Mouse (Mus musculus) limb, embryonic 15.5 days (tissue): ENCODE measurements at regions not wholly inside any gene's neighbourhood (a gene's known extent, or its start where the extent isn't known, plus 50 kb on each side); places are given as distances from the start of the nearest gene placed in this dataset.

Experiments
- ATAC-seq: fragments of 200-750 bp; cut with Nextera tagmentation; 2 replicates; pipeline ENCODE4 v1.8.0; 2017; ENCODE audit warnings: low read depth, moderate TSS enrichment; ENCODE audit not compliant: insufficient number of reproducible peaks, low FRiP score, low TSS enrichment
- H3K27ac ChIP-seq: fragments of 300-500 bp; sonication (generic); 2 replicates; pipeline ENCODE4 v1.5.1; 2015; ENCODE audit warnings: moderate library complexity, mild to moderate bottlenecking, inconsistent platforms
- H3K27me3 ChIP-seq: fragments of 300-500 bp; sonication (generic); 2 replicates; pipeline ENCODE4 v1.6.1; 2015; ENCODE audit warnings: inconsistent platforms
- H3K36me3 ChIP-seq: fragments of 300-500 bp; sonication (generic); 2 replicates; pipeline ENCODE4 v1.6.1; 2015; ENCODE audit warnings: inconsistent platforms
- H3K4me1 ChIP-seq: fragments of 300-500 bp; sonication (generic); 2 replicates; pipeline ENCODE4 v1.6.1; 2015; ENCODE audit warnings: inconsistent platforms
- H3K4me2 ChIP-seq: fragments of 300-500 bp; sonication (generic); 2 replicates; pipeline ENCODE4 v1.6.1; 2015; ENCODE audit warnings: mild to moderate bottlenecking, inconsistent platforms
- H3K4me3 ChIP-seq: fragments of 300-500 bp; sonication (generic); 2 replicates; pipeline ENCODE4 v1.5.1; 2015; ENCODE audit warnings: mild to moderate bottlenecking, inconsistent platforms
- H3K9ac ChIP-seq: fragments of 300-500 bp; sonication (generic); 2 replicates; pipeline ENCODE4 v1.6.1; 2015; ENCODE audit warnings: inconsistent platforms
- H3K9me3 ChIP-seq: fragments of 300-500 bp; sonication (generic); 2 replicates; pipeline ENCODE4 v1.6.1; 2016; ENCODE audit warnings: inconsistent platforms
- WGBS: fragments of 180-500 bp; shearing (Covaris S2); methylation state at CpG from one replicate; pipeline ENCODE4 v1.1.7; 2015; 5-methylcytosine and 5-hydroxymethylcytosine counted together

GRCm38 (mm10) chr1:155023324-155023723 is 76.1 kb downstream of the Ier5 start:
- Histone ChIP-seq H3K9ac (no peak overlapping the region), H3K4me3 (no peak overlapping the region), H3K4me2 (no peak overlapping the region), H3K36me3 (no peaks in the 10 kb centered on the region), H3K27ac (no peak overlapping the region), H3K27me3 (no peaks in the 10 kb centered on the region), H3K4me1 (peaks cover 11% of the 10 kb centered on the region; the same call in 1 of the 2 replicates), H3K9me3 (no peaks in the 10 kb centered on the region)
- ATAC-seq: no peak
- 70% methylated on average over 11 of the region's 11 CpGs for WGBS

- 92% methylated on average over 3 of the region's 3 CpGs for WGBS
- no peaks in the 10 kb centered on the region for H3K9me3 ChIP-seq
- no peaks in the 10 kb centered on the region for H3K36me3 ChIP-seq
- H3K9ac ChIP-seq: no peak overlapping the region
- no peak overlapping the region for H3K4me2 ChIP-seq
- H3K4me3 ChIP-seq: no peak overlapping the region
- no peaks in the 10 kb centered on the region for H3K27me3 ChIP-seq
- no peaks in the 10 kb centered on the region; the same call in 1 of the 2 replicates for H3K4me1 ChIP-seq
- ATAC-seq: no peak
- no peak overlapping the region for H3K27ac ChIP-seq
Measured at GRCm38 (mm10) chr1:155015669-155016068, 83.8 kb downstream of the Ier5 start.

DNA sequence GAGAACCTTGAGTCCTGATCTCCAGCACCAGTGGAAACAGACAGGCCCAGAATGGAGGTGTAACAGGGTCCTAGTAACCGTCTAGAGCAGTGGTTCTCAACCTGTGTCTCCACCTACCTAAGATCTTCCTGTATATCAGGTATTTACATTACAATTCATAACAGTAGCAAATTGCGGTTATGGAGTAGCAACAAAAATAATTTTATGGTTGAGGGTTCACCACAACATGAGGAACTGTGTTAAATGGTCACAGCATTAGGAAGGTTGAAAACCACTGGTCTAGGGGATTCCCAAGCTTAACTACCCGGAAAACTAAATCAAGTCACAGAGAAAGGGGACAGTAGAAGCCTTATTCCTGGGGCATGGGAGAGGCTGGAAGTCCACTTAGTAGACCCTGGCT is 84.5 kb downstream of the Ier5 start:
- H3K9me3 ChIP-seq: no peaks in the 10 kb centered on the region
- no peaks in the 10 kb centered on the region for H3K36me3 ChIP-seq
- H3K4me1 ChIP-seq: no peaks in the 10 kb centered on the region; the same call in 1 of the 2 replicates
- no peak for ATAC-seq
- H3K9ac ChIP-seq: no peak overlapping the region
- no peak overlapping the region for H3K4me2 ChIP-seq
- 90% methylated on average over 3 of the region's 3 CpGs for WGBS
- H3K27me3 ChIP-seq: no peaks in the 10 kb centered on the region
- H3K27ac ChIP-seq: no peak overlapping the region
- H3K4me3 ChIP-seq: no peak overlapping the region

GRCm38 (mm10) chr1:155013784-155014183 is 85.7 kb downstream of the Ier5 start:
- Histone ChIP-seq H3K27me3 (no peaks in the 10 kb centered on the region), H3K4me1 (no peaks in the 10 kb centered on the region; the same call in 1 of the 2 replicates)
- WGBS: 38% methylated on average over 4 of the region's 4 CpGs

DNA sequence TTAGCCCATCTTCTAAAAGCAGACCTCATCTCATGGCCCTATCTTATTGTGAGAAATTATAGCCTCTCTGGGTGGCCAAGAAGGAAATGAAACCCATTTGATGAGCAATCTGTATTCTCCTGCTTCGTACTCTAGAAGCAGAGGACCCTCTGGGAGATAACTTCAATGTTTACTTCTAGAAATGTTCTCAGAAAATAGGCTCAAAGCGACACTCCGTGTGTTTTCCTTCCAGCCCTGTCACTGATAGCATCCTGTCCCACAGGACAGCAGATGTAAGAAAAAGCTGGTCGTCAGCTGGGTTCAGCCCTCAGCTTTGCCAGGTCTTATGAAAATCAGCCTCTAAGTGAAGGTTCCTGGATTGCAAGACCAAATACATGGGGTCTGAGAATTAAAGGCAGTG is 86.1 kb downstream of the Ier5 start:
- Histone ChIP-seq H3K27me3 (no peaks in the 10 kb centered on the region), H3K4me2 (no peak overlapping the region), H3K36me3 (no peaks in the 10 kb centered on the region), H3K4me3 (no peak overlapping the region), H3K4me1 (no peaks in the 10 kb centered on the region; the same call in 1 of the 2 replicates), H3K9ac (no peak overlapping the region), H3K9me3 (no peaks in the 10 kb centered on the region), H3K27ac (no peak overlapping the region)
- WGBS: 56% methylated on average over 4 of the region's 4 CpGs
- no peak for ATAC-seq

More at GRCm38 (mm10) chr1:155013784-155014183, 85.7 kb downstream of the Ier5 start:
- no peak overlapping the region for H3K27ac ChIP-seq
- H3K9me3 ChIP-seq: no peaks in the 10 kb centered on the region
- H3K36me3 ChIP-seq: no peaks in the 10 kb centered on the region
- no peak overlapping the region for H3K9ac ChIP-seq
- H3K4me2 ChIP-seq: no peak overlapping the region
- H3K4me3 ChIP-seq: no peak overlapping the region
- no peak for ATAC-seq

GRCm38 (mm10) chr1:155006539-155007486 is 92.6 kb downstream of the Ier5 start:
- Histone ChIP-seq H3K4me2 (no peak overlapping the region), H3K36me3 (no peaks in the 10 kb centered on the region), H3K9me3 (no peaks in the 10 kb centered on the region), H3K4me1 (0 out of 2 replicates have a peak, but pooled peaks cover 5% of the 10 kb centered on the region), H3K4me3 (no peak overlapping the region), H3K27ac (no peak overlapping the region), H3K27me3 (no peaks in the 10 kb centered on the region), H3K9ac (no peak overlapping the region)
- WGBS: 12% methylated on average over 16 of the region's 16 CpGs
- ATAC-seq: 0 out of 2 replicates have a peak, but pooled peaks have one; percentile 38

DNA sequence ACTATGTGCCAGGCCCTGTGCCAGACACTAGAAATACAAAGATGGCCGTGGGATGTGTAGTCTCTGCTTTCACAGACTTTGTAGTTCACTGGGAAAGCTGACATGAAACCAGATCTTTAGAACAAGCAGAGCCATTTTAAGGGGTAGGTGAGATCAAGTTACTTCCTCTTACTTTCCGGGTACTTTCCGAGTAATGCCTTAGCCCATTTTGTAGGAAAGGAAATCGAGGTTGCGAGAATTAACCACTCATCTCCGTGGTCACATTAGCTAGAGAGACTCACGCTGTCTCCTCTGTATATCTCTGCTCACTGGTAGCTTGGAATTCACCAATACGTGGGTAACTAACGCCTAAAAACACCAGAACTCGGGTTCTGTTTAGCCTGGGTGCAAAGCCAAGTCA is 93.3 kb downstream of the Ier5 start:
- Histone ChIP-seq H3K4me3 (no peak overlapping the region), H3K27me3 (no peaks in the 10 kb centered on the region), H3K9ac (no peak overlapping the region), H3K4me2 (no peak overlapping the region), H3K27ac (no peak overlapping the region), H3K4me1 (0 out of 2 replicates have a peak, but pooled peaks cover 5% of the 10 kb centered on the region), H3K9me3 (no peaks in the 10 kb centered on the region), H3K36me3 (no peaks in the 10 kb centered on the region)
- ATAC-seq: no peak
- WGBS: 80% methylated on average over 10 of the region's 10 CpGs

GRCm38 (mm10) chr1:155000301-155000700 is 99.1 kb downstream of the Ier5 start:
- Histone ChIP-seq H3K4me3 (no peak overlapping the region), H3K27ac (no peak overlapping the region), H3K27me3 (no peaks in the 10 kb centered on the region), H3K4me2 (no peak overlapping the region), H3K9me3 (no peaks in the 10 kb centered on the region), H3K9ac (no peak overlapping the region), H3K36me3 (no peaks in the 10 kb centered on the region), H3K4me1 (peaks cover 6% of the 10 kb centered on the region; the same call in 1 of the 2 replicates)
- no peak for ATAC-seq

- WGBS: 81% methylated on average over 9 of the region's 9 CpGs
- peaks cover 6% of the 10 kb centered on the region; the same call in 1 of the 2 replicates for H3K4me1 ChIP-seq
- no peak overlapping the region for H3K4me3 ChIP-seq
- no peaks in the 10 kb centered on the region for H3K36me3 ChIP-seq
- no peak overlapping the region for H3K9ac ChIP-seq
- H3K4me2 ChIP-seq: no peak overlapping the region
- H3K9me3 ChIP-seq: no peaks in the 10 kb centered on the region
- H3K27ac ChIP-seq: no peak overlapping the region
- no peak for ATAC-seq
- no peaks in the 10 kb centered on the region for H3K27me3 ChIP-seq
Measured at GRCm38 (mm10) chr1:154999501-155000131, 99.8 kb downstream of the Ier5 start.

GRCm38 (mm10) chr1:154995778-154996390 is 103.6 kb downstream of the Ier5 start:
- no peak overlapping the region for H3K9ac ChIP-seq
- no peak overlapping the region for H3K4me3 ChIP-seq
- H3K4me1 ChIP-seq: peaks cover 6% of the 10 kb centered on the region; the same call in 1 of the 2 replicates
- no peak overlapping the region for H3K27ac ChIP-seq
- 55% methylated on average over 9 of the region's 9 CpGs for WGBS
- no peaks in the 10 kb centered on the region for H3K9me3 ChIP-seq
- no peak overlapping the region for H3K4me2 ChIP-seq
- no peak for ATAC-seq
- H3K27me3 ChIP-seq: no peaks in the 10 kb centered on the region
- no peaks in the 10 kb centered on the region for H3K36me3 ChIP-seq

DNA sequence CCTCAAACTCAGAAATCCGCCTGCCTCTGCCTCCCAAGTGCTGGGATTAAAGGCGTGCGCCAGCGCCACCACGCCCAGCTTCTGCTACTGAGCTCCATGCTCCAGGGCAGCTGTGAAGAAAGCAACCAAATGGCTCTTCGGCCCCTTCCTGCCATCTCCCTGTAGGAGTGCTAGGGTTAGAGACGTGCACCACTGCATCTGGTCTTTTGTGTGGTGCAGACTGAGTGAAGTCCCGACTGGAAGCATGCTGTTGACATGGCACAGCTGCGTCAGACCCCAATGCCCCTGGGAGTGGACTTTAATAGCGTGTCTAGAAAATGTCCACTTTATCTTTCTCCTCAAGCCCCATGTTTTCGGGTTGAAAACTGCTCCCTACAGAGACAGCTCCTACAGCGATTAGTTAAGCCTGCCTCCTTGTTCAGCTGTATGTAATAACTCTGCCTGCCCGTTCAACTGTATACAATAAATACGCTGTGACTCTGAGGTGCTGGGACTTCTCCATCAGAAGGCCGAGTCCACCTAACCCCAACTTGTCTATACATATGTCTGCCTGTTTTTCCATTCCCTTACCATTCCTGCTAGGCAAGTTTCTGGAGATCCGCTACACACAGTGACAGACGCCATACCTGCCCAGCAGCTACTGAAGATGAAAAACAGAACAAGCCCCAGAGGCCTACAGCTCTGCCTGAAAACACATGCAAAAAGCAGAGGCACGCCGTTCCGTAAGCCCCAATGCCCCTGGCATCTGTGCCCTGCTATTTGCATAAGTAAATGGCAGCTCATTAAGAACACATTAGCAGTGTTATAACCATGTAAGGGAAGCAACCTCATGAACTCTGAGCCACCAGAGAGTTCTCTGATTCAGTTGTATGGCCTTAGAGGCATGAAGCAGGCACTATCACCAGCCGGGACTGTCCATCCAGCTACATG is 105.2 kb downstream of the Ier5 start:
- H3K4me1 ChIP-seq: peaks cover 6% of the 10 kb centered on the region; the same call in 1 of the 2 replicates
- WGBS: 73% methylated on average over 21 of the region's 21 CpGs
- ATAC-seq: no peak

More for the DNA sequence above, 105.2 kb downstream of the Ier5 start:
- H3K27ac ChIP-seq: no peak overlapping the region
- no peaks in the 10 kb centered on the region for H3K9me3 ChIP-seq
- H3K4me3 ChIP-seq: no peak overlapping the region
- H3K9ac ChIP-seq: no peak overlapping the region
- no peaks in the 10 kb centered on the region for H3K27me3 ChIP-seq
- no peak overlapping the region for H3K4me2 ChIP-seq
- H3K36me3 ChIP-seq: no peaks in the 10 kb centered on the region
